Mouse (Mus musculus) CH12.LX (cell line): ENCODE measurements at regions not wholly inside any gene's neighbourhood (a gene's known extent, or its start where the extent isn't known, plus 50 kb on each side); places are given as distances from the start of the nearest gene placed in this dataset.

ENCODE experiments used
- DNase-seq: peaks from one replicate; pipeline ENCODE4 v3.0.0-alpha.2; 2013; ENCODE audit errors: extremely low read depth
- H3K27ac ChIP-seq: 2 replicates; pipeline ENCODE4 v1.5.1; 2012; ENCODE audit warnings: low read depth, mild to moderate bottlenecking, control low read depth, moderate library complexity; ENCODE audit not compliant: insufficient read depth
- H3K27me3 ChIP-seq: replicated peaks from 2 replicates; pipeline ENCODE3; 2012; ENCODE audit warnings: inconsistent platforms
- H3K36me3 ChIP-seq, 2 experiments: replicated peaks in 1 of 2; 2 replicates each; pipeline versions ENCODE3 to v1.6.1; 2012; ENCODE audit warnings: inconsistent platforms in 1 of 2, low read length in 1 of 2, mild to moderate bottlenecking in 1 of 2, mixed read lengths in 1 of 2, moderate library complexity in 1 of 2; ENCODE audit not compliant: control insufficient read depth in 1 of 2, insufficient read depth in 1 of 2
- H3K4me1 ChIP-seq, 2 experiments: 2 replicates each; pipeline ENCODE4 v1.6.1; 2012; ENCODE audit warnings: inconsistent platforms in 1 of 2, moderate library complexity in 1 of 2; ENCODE audit not compliant: insufficient read depth in 2 of 2, control insufficient read depth in 1 of 2
- H3K4me2 ChIP-seq: 2 replicates; pipeline ENCODE4 v1.6.1; 2012; ENCODE audit warnings: low read depth, mild to moderate bottlenecking, control low read depth; ENCODE audit not compliant: poor library complexity, insufficient read depth, severe bottlenecking
- H3K4me3 ChIP-seq, 3 experiments: fragments of 150-350 bp in 1 of 3; sonication (generic) in 1 of 3; replicated peaks in 1 of 3; 2 replicates each; pipeline versions ENCODE3 to v1.5.1; 2011 to 2012; ENCODE audit warnings: low read depth in 2 of 3, low read length in 2 of 3, mild to moderate bottlenecking in 2 of 3, moderate library complexity in 2 of 3, control low read depth in 1 of 3, improper control_type of control experiment in 1 of 3, inconsistent platforms in 1 of 3, mixed read lengths in 1 of 3; ENCODE audit not compliant: poor library complexity in 1 of 3
- H3K79me2 ChIP-seq: replicated peaks from 2 replicates; pipeline ENCODE4 v1.6.1; 2012; ENCODE audit warnings: mild to moderate bottlenecking, moderate library complexity; ENCODE audit not compliant: control insufficient read depth, poor library complexity, insufficient read depth, severe bottlenecking; ENCODE audit errors: extremely low read depth
- H3K9ac ChIP-seq: 2 replicates; pipeline ENCODE4 v1.6.1; 2012; ENCODE audit warnings: low read depth, mild to moderate bottlenecking, control low read depth, moderate library complexity; ENCODE audit not compliant: insufficient read depth
- H3K9me3 ChIP-seq: replicated peaks from 2 replicates; pipeline ENCODE3; 2012; ENCODE audit warnings: low read length, inconsistent platforms, mixed read lengths
- CTCF ChIP-seq, 2 experiments: IDR thresholded peaks in 1 of 2; conservative IDR thresholded peaks in 1 of 2; 2 replicates each; pipeline ENCODE4 v1.5.1; 2011 to 2012; ENCODE audit warnings: low read depth in 2 of 2, low read length in 2 of 2, improper control_type of control experiment in 1 of 2, inconsistent platforms in 1 of 2, mild to moderate bottlenecking in 1 of 2, moderate library complexity in 1 of 2
- ELF1 ChIP-seq: IDR thresholded peaks from 2 replicates; pipeline ENCODE4 v1.6.1; 2014; ENCODE audit warnings: low read depth, mild to moderate bottlenecking, inconsistent platforms, low read length, improper control_type of control experiment
- HCFC1 ChIP-seq: IDR thresholded peaks from 2 replicates; pipeline ENCODE4 v1.6.1; 2012; ENCODE audit warnings: low read depth, mild to moderate bottlenecking, inconsistent platforms, low read length, improper control_type of control experiment
- IRF4 ChIP-seq: IDR thresholded peaks from 2 replicates; pipeline ENCODE4 v1.6.1; 2014; ENCODE audit warnings: low read depth, mild to moderate bottlenecking, inconsistent platforms, low read length, improper control_type of control experiment
- JUN ChIP-seq: IDR thresholded peaks from 2 replicates; pipeline ENCODE4 v1.6.1; 2011; ENCODE audit warnings: low read depth, mild to moderate bottlenecking, low read length, improper control_type of control experiment, moderate library complexity; ENCODE audit not compliant: insufficient read depth
- KAT2A ChIP-seq: IDR thresholded peaks from 2 replicates; pipeline ENCODE4 v1.6.1; 2012; ENCODE audit warnings: low read length, improper control_type of control experiment, inconsistent platforms; ENCODE audit not compliant: insufficient replicate concordance
- MAX ChIP-seq: IDR thresholded peaks from 2 replicates; pipeline ENCODE4 v1.6.1; 2011; ENCODE audit warnings: low read length, improper control_type of control experiment
- MXI1 ChIP-seq: IDR thresholded peaks from 2 replicates; pipeline ENCODE4 v1.6.1; 2011; ENCODE audit warnings: mild to moderate bottlenecking, low read depth, low read length, improper control_type of control experiment
- NRF1 ChIP-seq: IDR thresholded peaks from 2 replicates; pipeline ENCODE4 v1.6.1; 2014; ENCODE audit warnings: low read depth, mild to moderate bottlenecking, inconsistent platforms, low read length, improper control_type of control experiment, moderate library complexity
- PAX5 ChIP-seq: IDR thresholded peaks from 2 replicates; pipeline ENCODE4 v1.6.1; 2012; ENCODE audit warnings: low read length, inconsistent platforms, mixed read lengths
- POLR2A ChIP-seq: IDR thresholded peaks from 2 replicates; pipeline ENCODE4 v1.6.1; 2011; ENCODE audit warnings: low read depth, mild to moderate bottlenecking, improper control_type of control experiment, low read length
- POLR2AphosphoS2 ChIP-seq: IDR thresholded peaks from 2 replicates; pipeline ENCODE4 v1.6.1; 2011; ENCODE audit warnings: low read depth, low read length, improper control_type of control experiment
- RCOR1 ChIP-seq: conservative IDR thresholded peaks from 2 replicates; pipeline ENCODE4 v1.6.1; 2012; ENCODE audit warnings: low read depth, mild to moderate bottlenecking, inconsistent platforms, low read length, improper control_type of control experiment
- SIN3A ChIP-seq: IDR thresholded peaks from 2 replicates; pipeline ENCODE4 v1.6.1; 2012; ENCODE audit warnings: low read length, improper control_type of control experiment, inconsistent platforms
- TBP ChIP-seq: conservative IDR thresholded peaks from 2 replicates; pipeline ENCODE4 v1.6.1; 2011; ENCODE audit warnings: low read depth, low read length, improper control_type of control experiment
- UBTF ChIP-seq: IDR thresholded peaks from 2 replicates; pipeline ENCODE4 v1.6.1; 2012; ENCODE audit warnings: low read depth, mild to moderate bottlenecking, inconsistent platforms, low read length, improper control_type of control experiment, moderate library complexity
- dilution Hi-C: fragments of 300-500 bp; cut with MboI; formaldehyde crosslinking; loops from 2 replicates; pipeline ENCODE4 v1.14.3; 2020; ENCODE audit warnings: low sequenced_read_pairs; ENCODE audit not compliant: extremely low pct_unique_long_range_greater_than_20kb, extremely low pct_ligation_motif_present
- in situ Hi-C: fragments of 300-500 bp; cut with MboI; formaldehyde crosslinking; loops from 3 replicates; pipeline ENCODE4 v1.14.3; 2019; ENCODE audit warnings: low sequenced_read_pairs, low pct_ligation_motif_present, low pct_unique_long_range_greater_than_20kb, mixed read lengths

DNA sequence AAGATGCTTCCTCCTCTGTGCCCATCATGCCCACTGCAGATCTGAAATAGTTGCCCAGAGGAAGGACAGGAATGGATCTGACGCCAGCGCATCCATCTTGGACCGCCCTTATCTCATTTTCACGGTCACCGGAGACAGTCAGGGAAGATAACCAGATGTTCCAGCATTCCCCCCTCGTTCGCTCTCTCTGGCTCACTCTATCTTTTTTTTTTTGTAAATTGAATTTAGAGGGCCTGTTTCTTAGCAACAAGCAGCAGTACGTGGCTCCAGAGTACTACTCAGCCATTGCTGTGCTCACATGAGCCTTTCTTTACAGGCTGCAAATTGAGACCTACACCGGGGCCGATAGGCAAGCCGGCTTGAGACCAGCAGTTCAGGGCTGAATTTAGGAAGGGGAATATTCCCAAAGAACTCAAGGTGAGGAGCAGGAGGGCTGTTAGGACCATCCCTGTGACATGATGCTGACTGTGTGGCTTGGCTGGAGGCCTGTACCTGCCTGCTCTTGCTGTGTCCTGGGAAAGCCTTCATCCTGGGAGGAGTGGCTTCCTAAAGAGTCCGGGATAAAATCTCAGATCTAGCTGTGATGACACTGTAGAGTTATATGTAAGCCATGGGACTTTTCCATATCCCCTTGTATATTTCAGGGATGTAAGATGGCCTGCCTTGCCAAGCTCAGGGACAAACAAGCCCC is 100.2 kb downstream of the Rps24 start:
- Histone ChIP-seq H3K27ac (no peak overlapping the region), H3K4me1 (no peaks in the 10 kb centered on the region), H3K36me3 (no peaks in the 10 kb centered on the region), H3K4me3 (no peak overlapping the region), H3K9ac (no peak overlapping the region), H3K4me2 (no peak overlapping the region), H3K9me3 (no peaks in the 10 kb centered on the region), H3K27me3 (peaks cover 5% of the 10 kb centered on the region), H3K79me2 (no peaks in the 10 kb centered on the region)
- dilution Hi-C loops (no loop called here), in situ Hi-C loops (no loop called here)
- DNase-seq: no peak
- TF ChIP-seq POLR2AphosphoS2 (no peak), TBP (no peak), ELF1 (no peak), PAX5 (no peak), SIN3A (no peak), UBTF (no peak), HCFC1 (no peak), IRF4 (no peak), KAT2A (no peak), POLR2A (no peak), MAX (no peak)

DNA sequence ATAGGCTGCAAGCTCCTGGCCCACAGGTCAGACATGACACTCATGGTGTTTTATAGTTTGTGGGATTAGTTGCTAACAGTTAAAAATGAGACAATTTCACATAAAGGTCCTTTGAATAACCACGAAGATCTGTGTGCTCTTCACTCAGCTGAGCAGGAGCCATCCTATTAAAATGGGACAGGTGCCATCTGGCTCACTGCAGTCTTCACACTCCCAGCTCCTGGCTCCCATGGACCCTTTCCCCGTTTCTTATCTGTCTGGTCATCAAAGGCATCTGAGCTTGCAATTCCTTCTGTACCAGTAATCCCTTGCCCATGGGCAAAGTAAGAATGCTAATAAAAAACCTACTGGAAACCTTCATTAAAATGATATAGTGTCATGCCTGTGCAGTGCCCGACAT is 101.1 kb downstream of the Rps24 start:
- in situ Hi-C loops: no loop called here
- no peak for DNase-seq
- Histone ChIP-seq H3K4me2 (no peak overlapping the region), H3K36me3 (no peaks in the 10 kb centered on the region), H3K4me3 (no peak overlapping the region), H3K27me3 (peaks cover 5% of the 10 kb centered on the region), H3K27ac (no peak overlapping the region), H3K9me3 (no peaks in the 10 kb centered on the region), H3K9ac (no peak overlapping the region), H3K79me2 (no peaks in the 10 kb centered on the region), H3K4me1 (no peaks in the 10 kb centered on the region)
- no peak for TF ChIP-seq NRF1
- TF ChIP-seq RCOR1: no peak
- TF ChIP-seq KAT2A: no peak
- TF ChIP-seq CTCF (conservative IDR thresholded peaks at IDR 0.05 in 1 of 2, IDR thresholded peaks at IDR 0.05 in 1 of 2; ENCODE audit: low read depth in 2 of 2, low read length in 2 of 2): no peak
- TF ChIP-seq MXI1: no peak
- no peak for TF ChIP-seq TBP
- TF ChIP-seq JUN: no peak
- dilution Hi-C loops: no loop called here
